Mouse (Mus musculus) liver, embryonic 13.5 days (tissue): ENCODE results near the gene Gltpd2. TPM values are rescaled to one million over a fixed set of nuclear protein-coding genes. Genes with fewer than 3 reads are reported as not detected.

Experiments used
- ATAC-seq: fragments of 200-750 bp; cut with Nextera tagmentation; 2 replicates; pipeline ENCODE4 v1.8.0; 2017; ENCODE audit warnings: low read depth, mild to moderate bottlenecking, moderate number of reproducible peaks, moderate library complexity
- DNase-seq: peaks from one replicate; pipeline ENCODE4 v3.0.0; 2022
- H3K27ac ChIP-seq: fragments of 300-500 bp; sonication (generic); 2 replicates; pipeline ENCODE4 v1.5.1; 2015; ENCODE audit warnings: moderate library complexity, mild to moderate bottlenecking, inconsistent platforms
- H3K27me3 ChIP-seq: fragments of 300-500 bp; sonication (generic); 2 replicates; pipeline ENCODE4 v1.6.1; 2015; ENCODE audit warnings: mild to moderate bottlenecking, inconsistent platforms
- H3K36me3 ChIP-seq: fragments of 300-500 bp; sonication (generic); 2 replicates; pipeline ENCODE4 v1.6.1; 2015; ENCODE audit warnings: mild to moderate bottlenecking, inconsistent platforms
- H3K4me1 ChIP-seq: fragments of 300-500 bp; sonication (generic); replicated peaks from 2 replicates; pipeline ENCODE4 v1.6.1; 2015; ENCODE audit warnings: inconsistent platforms
- H3K4me2 ChIP-seq: fragments of 300-500 bp; sonication (generic); 2 replicates; pipeline ENCODE4 v1.6.1; 2015; ENCODE audit warnings: inconsistent platforms, mild to moderate bottlenecking, moderate library complexity
- H3K4me3 ChIP-seq: fragments of 300-500 bp; sonication (generic); replicated peaks from 2 replicates; pipeline ENCODE4 v1.5.1; 2015; ENCODE audit warnings: mild to moderate bottlenecking, inconsistent platforms
- H3K9ac ChIP-seq: fragments of 300-500 bp; sonication (generic); 2 replicates; pipeline ENCODE4 v1.6.1; 2015; ENCODE audit warnings: mild to moderate bottlenecking, inconsistent platforms
- H3K9me3 ChIP-seq: fragments of 300-500 bp; sonication (generic); replicated peaks from 2 replicates; pipeline ENCODE4 v1.6.1; 2016; ENCODE audit warnings: inconsistent platforms
- WGBS: fragments of 180-500 bp; shearing (Covaris S2); methylation state at CpG from one replicate; pipeline ENCODE4 v1.1.7; 2015; ENCODE audit not compliant: insufficient replicate concordance; 5-methylcytosine and 5-hydroxymethylcytosine counted together
- polyA plus RNA-seq: library from polyadenylated mRNA; unstranded; fragments of >200 nt; fragmentation: Nextera tagmentation; extraction: Ambion mirVana; gene quantifications from 2 replicates; pipeline ENCODE4 v1.2.1, GENCODE M21; 2015

Gltpd2 gene
- polyA plus RNA-seq, 1 experiment from 2014 or later, result 20.0 TPM

DNA sequence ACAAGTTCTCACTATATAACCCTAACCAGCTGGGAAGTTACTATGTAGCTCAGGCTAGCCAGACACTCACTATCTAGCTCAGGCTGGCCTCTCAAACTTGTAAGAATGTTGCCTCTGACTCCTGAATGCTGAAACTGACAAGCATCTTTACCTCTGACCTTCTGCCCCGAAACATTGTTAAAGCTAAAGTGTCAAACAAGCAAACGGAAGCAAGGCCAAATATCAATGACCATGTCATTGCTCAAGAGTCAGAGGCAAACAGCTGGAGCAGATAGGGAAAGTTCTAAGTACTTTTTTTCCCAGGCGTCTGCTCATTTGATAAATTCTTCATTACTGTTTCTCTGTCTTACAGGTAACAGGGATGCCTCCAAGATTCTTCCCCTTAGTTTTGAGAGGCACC, 17.0 kb upstream of the Gltpd2 start:
- WGBS, result 46% methylated on average over 3 of the region's 3 CpGs
- H3K4me1 ChIP-seq, result peaks cover 14% of the 10 kb centered on the region
- no peaks in the 10 kb centered on the region for H3K27me3 ChIP-seq
- H3K9me3 ChIP-seq, result no peaks in the 10 kb centered on the region
- no peak overlapping the region for H3K4me2 ChIP-seq
- H3K9ac ChIP-seq, result no peak overlapping the region
- H3K36me3 ChIP-seq, result no peaks in the 10 kb centered on the region
- H3K27ac ChIP-seq, result no peak overlapping the region; the same call in 1 of the 2 replicates
- ATAC-seq (no peak), DNase-seq (no peak)
- H3K4me3 ChIP-seq, result no peak overlapping the region

- H3K9ac ChIP-seq, result no peak within 1 kb of the TSS
- H3K36me3 ChIP-seq, result no peaks in the 10 kb centered on the region
- H3K27me3 ChIP-seq, result peaks cover 21% of the 10 kb centered on the region
- DNase-seq, result no peak
- H3K27ac ChIP-seq, result no peak within 1 kb of the TSS
- no peak within 1 kb of the TSS for H3K4me3 ChIP-seq
- H3K4me2 ChIP-seq, result 0 out of 2 replicates have a peak within 1 kb of the TSS, but pooled peaks have one; percentile 8
- peaks cover 16% of the 10 kb centered on the region for H3K4me1 ChIP-seq
- 24% methylated on average over 9 of the region's 9 CpGs for WGBS
- H3K9me3 ChIP-seq, result no peaks in the 10 kb centered on the region
- ATAC-seq, result peak; percentile 43; the same call in 1 of the 2 replicates
Observed at GRCm38 (mm10) chr11:70504970-70505369, 14.0 kb upstream of the Gltpd2 start, which contains the start of gene Tm4sf5. Gene Tm4sf5 (plus strand): TSS chr11:70505244.

GRCm38 (mm10) chr11:70506385-70506784, 12.6 kb upstream of the Gltpd2 start:
- no peaks in the 10 kb centered on the region for H3K36me3 ChIP-seq
- no peaks in the 10 kb centered on the region for H3K9me3 ChIP-seq
- peaks cover 30% of the 10 kb centered on the region for H3K27me3 ChIP-seq
- DNase-seq (peak; percentile 40), ATAC-seq (no peak)
- H3K9ac ChIP-seq, result no peak overlapping the region
- no peak overlapping the region for H3K4me2 ChIP-seq
- WGBS, result 19% methylated on average over 4 of the region's 4 CpGs
- H3K27ac ChIP-seq, result no peak overlapping the region
- H3K4me1 ChIP-seq, result peaks cover 20% of the 10 kb centered on the region
- no peak overlapping the region for H3K4me3 ChIP-seq

DNA sequence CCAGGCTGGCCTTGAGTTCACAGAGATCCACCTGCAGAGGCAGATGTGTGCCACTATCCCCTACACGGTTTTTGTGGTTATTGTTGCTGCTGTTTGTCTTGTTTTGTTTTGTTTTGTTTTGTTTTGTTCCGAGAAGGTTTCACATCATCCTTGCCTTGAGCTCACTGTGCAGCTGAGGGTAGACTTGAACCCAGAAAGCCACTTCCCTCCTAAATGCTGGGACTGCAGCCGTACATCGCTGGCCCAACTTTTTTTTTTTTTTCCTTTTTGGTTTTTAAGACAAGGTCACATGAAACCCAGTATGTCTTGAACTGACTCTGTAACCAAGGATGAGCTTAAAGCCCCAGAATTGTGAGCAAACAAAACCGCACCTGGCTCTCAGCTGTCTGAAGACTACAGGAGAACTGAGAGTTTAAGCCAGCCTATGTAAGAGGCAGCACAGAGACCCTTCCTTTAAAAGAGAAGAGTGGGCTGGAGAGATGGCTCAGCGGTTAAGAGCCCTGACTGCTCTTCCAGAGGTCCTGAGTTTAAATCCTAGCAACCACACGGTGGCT, 12.0 kb upstream of the Gltpd2 start:
- ATAC-seq, result no peak
- Histone ChIP-seq H3K4me1 (peaks cover 20% of the 10 kb centered on the region), H3K27ac (no peak overlapping the region), H3K27me3 (peaks cover 30% of the 10 kb centered on the region), H3K36me3 (no peaks in the 10 kb centered on the region), H3K4me2 (no peak overlapping the region), H3K9me3 (no peaks in the 10 kb centered on the region), H3K4me3 (no peak overlapping the region), H3K9ac (no peak overlapping the region)
- WGBS, result 55% methylated on average over 7 of the region's 7 CpGs
- DNase-seq, result no peak

DNA sequence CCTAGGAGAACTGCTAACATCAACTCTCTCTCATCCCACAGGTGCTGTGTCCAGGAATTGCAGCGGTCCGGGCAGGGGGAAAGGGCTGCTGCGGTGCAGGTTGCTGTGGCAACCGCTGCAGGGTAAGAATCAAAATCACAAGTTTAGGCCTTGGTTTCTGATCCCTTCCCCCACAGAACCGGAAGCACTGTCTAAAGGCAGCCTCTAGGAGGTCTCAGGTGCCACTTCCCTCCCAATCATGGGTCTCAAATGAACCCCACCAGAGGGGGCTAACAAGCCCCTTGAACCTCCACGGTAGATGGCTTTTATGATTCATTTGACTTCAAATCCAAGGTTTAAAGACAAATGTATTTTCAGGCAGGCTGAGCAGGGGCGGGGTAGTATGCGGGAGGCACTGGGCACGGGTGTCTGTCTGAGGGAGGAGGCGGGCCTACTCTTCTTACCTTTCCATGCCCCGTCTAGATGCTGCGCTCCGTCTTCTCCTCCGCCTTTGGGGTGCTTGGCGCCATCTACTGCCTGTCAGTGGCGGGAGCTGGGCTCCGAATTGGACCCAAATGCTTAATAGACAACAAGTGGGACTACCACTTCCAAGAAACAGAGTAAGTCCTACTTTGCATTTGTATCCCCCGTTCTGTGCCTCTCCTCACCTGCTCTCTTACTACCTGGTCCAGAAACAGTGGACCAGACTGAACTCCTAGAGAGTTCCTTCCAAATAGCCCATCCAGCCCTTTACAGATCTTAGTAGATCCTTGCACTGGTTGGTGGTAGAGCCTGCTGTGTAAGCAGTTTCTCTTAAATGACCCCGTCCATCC, 9.0 kb upstream of the Gltpd2 start:
- 14% methylated on average over 19 of the region's 19 CpGs for WGBS
- H3K4me1 ChIP-seq, result peaks cover 16% of the 10 kb centered on the region
- H3K4me2 ChIP-seq, result no peak overlapping the region; the same call in 1 of the 2 replicates
- no peak overlapping the region for H3K27ac ChIP-seq
- H3K9me3 ChIP-seq, result no peaks in the 10 kb centered on the region
- peaks cover 30% of the 10 kb centered on the region for H3K27me3 ChIP-seq
- ATAC-seq, result no peak
- H3K36me3 ChIP-seq, result no peaks in the 10 kb centered on the region
- H3K9ac ChIP-seq, result no peak overlapping the region
- no peak overlapping the region for H3K4me3 ChIP-seq
- no peak for DNase-seq

- Histone ChIP-seq H3K4me2 (no peak overlapping the region), H3K27me3 (peaks cover 30% of the 10 kb centered on the region), H3K27ac (no peak overlapping the region), H3K9ac (no peak overlapping the region), H3K4me1 (0 out of 2 replicates have a peak, but pooled peaks cover 6% of the 10 kb centered on the region), H3K9me3 (no peaks in the 10 kb centered on the region), H3K36me3 (no peaks in the 10 kb centered on the region), H3K4me3 (no peak overlapping the region)
- ATAC-seq (no peak), DNase-seq (no peak)
- WGBS, result 49% methylated on average over 2 of the region's 2 CpGs
Observed at GRCm38 (mm10) chr11:70511242-70511641, 7.8 kb upstream of the Gltpd2 start.

GRCm38 (mm10) chr11:70511825-70512224, 7.2 kb upstream of the Gltpd2 start:
- ATAC-seq, result no peak
- 0 out of 2 replicates have a peak, but pooled peaks cover 8% of the 10 kb centered on the region for H3K4me1 ChIP-seq
- no peak overlapping the region for H3K9ac ChIP-seq
- H3K9me3 ChIP-seq, result no peaks in the 10 kb centered on the region
- DNase-seq, result no peak
- 68% methylated on average over 7 of the region's 7 CpGs for WGBS
- H3K27ac ChIP-seq, result no peak overlapping the region
- no peak overlapping the region for H3K4me2 ChIP-seq
- no peak overlapping the region for H3K4me3 ChIP-seq
- peaks cover 30% of the 10 kb centered on the region for H3K27me3 ChIP-seq
- H3K36me3 ChIP-seq, result no peaks in the 10 kb centered on the region

DNA sequence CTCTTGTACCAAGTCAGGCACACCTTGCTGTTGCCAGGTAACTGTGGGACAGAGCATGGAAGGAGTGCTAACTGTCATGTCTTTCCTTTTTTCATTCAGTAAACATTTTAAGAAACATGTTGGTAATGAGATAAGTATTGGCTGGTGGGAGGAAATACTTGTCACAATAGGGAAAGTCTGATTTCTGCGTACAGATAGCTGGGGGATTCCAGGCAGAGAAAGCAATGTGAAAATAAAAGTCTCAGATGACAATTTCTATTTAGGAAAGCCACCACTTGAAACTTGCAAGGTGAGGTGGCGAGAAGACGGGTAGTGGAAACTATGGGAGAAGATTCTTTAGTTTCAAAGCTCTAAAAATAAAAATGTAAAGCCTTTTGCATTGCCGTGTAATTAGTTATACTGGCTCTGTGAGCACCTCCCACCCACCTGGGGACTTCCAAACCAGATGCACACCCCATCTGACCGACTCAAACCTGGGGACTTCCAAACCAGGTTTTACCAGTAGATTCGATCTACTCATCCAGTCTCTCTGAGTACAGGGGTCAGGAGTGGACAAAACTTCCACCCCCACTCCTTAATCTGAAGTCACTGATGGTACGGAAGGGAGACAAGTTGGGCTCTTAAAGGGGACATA, 6.2 kb upstream of the Gltpd2 start:
- WGBS, result 52% methylated on average over 7 of the region's 7 CpGs
- peaks cover 12% of the 10 kb centered on the region for H3K4me1 ChIP-seq
- no peaks in the 10 kb centered on the region for H3K9me3 ChIP-seq
- H3K27ac ChIP-seq, result no peak overlapping the region
- H3K4me3 ChIP-seq, result no peak overlapping the region
- DNase-seq (no peak), ATAC-seq (no peak)
- H3K36me3 ChIP-seq, result no peaks in the 10 kb centered on the region
- peaks cover 24% of the 10 kb centered on the region for H3K27me3 ChIP-seq
- no peak overlapping the region for H3K9ac ChIP-seq
- H3K4me2 ChIP-seq, result no peak overlapping the region

DNA sequence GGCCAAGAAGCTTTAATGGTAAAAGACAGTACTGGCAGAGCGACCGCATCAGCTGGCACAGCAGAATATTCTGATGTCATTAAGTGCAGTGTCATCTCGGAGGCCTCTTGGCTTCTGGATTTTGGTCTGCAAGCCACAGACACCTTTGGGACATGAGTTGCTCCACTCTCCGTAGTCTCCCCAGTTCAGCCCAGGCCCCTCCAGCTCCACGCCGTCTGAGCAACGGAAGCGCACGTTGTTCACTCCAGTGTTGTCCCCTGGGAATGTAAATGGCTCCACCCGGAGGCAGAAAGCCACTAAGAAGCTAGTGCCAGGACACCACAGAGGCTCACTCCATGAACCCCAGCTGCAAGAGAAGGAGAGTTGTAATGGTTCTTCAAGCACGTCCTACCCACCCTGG, 5.5 kb upstream of the Gltpd2 start:
- WGBS, result 62% methylated on average over 11 of the region's 11 CpGs
- no peak for DNase-seq

DNA sequence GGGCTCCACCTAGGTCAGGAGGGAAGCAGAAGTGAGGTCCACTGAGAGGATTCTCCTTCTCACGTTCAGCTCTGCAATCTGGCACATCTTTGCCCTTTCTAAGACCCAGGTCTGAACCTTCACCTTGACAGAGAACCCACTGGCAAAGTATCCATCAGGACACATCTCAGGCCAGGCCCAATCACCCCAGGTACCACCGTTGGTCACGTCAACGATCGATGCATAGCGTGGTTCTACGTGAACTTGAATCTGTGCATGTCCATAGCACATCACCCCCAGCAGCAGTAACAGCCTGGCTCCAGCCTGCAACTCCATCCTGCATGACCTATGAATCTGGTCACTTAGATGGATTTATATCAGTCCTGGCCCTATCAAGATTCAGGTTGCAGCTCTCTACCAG, 4.7 kb upstream of the Gltpd2 start, which contains the start of gene Vmo1:
TSS of gene Vmo1 (minus strand) at position 329 of the 400 bp plus-strand sequence.
- 69% methylated on average over 7 of the region's 7 CpGs for WGBS
- no peaks in the 10 kb centered on the region for H3K36me3 ChIP-seq
- no peaks in the 10 kb centered on the region for H3K9me3 ChIP-seq
- peaks cover 26% of the 10 kb centered on the region for H3K4me1 ChIP-seq
- no peak within 1 kb of the TSS for H3K9ac ChIP-seq
- ATAC-seq (no peak), DNase-seq (no peak)
- no peak within 1 kb of the TSS for H3K4me2 ChIP-seq
- peaks cover 16% of the 10 kb centered on the region for H3K27me3 ChIP-seq
- no peak within 1 kb of the TSS for H3K4me3 ChIP-seq
- no peak within 1 kb of the TSS for H3K27ac ChIP-seq

More for the DNA sequence above, 5.5 kb upstream of the Gltpd2 start:
- no peaks in the 10 kb centered on the region for H3K9me3 ChIP-seq
- H3K9ac ChIP-seq, result no peak overlapping the region
- H3K27ac ChIP-seq, result no peak overlapping the region
- H3K36me3 ChIP-seq, result no peaks in the 10 kb centered on the region
- no peak overlapping the region for H3K4me3 ChIP-seq
- ATAC-seq, result no peak
- no peak overlapping the region for H3K4me2 ChIP-seq
- peaks cover 18% of the 10 kb centered on the region for H3K4me1 ChIP-seq
- H3K27me3 ChIP-seq, result peaks cover 22% of the 10 kb centered on the region

DNA sequence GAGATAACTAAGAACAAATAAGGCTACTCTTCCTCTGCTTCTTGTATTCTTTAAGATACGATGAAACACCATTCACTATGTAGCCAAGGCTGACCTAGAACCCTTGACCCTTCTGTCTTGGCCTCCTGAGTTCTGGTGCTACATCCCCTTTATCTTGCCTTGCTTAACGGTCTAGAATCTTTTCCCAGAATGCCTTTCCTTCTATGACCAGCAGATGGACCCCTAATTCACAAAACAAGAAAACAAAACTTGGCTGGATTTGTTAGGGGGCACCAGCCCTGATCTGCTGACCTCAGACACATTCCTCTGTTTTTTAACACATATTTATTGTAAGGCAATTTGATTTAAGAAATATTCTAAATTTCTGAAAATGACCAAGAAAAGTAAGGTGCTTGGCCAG, 2.6 kb upstream of the Gltpd2 start:
- ATAC-seq (no peak), DNase-seq (peak; percentile 20)
- Histone ChIP-seq H3K9me3 (no peaks in the 10 kb centered on the region), H3K4me3 (no peak overlapping the region), H3K27ac (no peak overlapping the region), H3K36me3 (no peaks in the 10 kb centered on the region), H3K4me1 (peaks cover 33% of the 10 kb centered on the region), H3K27me3 (peaks cover 15% of the 10 kb centered on the region), H3K4me2 (no peak overlapping the region), H3K9ac (no peak overlapping the region)
- WGBS, result 19% methylated on average over 2 of the region's 2 CpGs
